Comparison of ENCODE assay signal across 17 mouse cellular contexts in the genomic region with DNA sequence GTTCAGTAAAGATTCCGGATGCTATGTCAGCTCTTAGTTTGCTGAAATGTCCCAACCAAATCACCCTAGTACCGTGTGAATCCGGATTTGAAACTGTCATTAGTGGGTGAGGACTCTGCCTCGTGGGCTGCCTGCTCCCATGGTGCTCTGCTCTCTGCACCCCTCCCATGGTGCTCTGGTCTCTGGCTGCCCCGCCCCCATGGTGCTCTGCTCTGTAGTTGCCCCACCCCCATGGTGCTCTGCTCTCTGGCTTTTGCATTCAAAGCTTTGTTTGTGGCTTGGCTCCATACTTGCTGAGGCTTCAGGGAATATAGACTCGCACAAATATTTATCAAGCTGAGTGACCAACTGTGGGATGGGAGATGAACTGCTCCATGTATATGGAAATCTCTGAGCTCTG.
"Had no signal": no experiment of that assay in that cellular context is flagged by ENCODE, and none has a peak within 500 bp of the region (broad histone marks: within the 10 kb centered on the region; RNA-seq: fewer than 3 reads in every experiment).

No protein-coding gene starts in this region.

- H3K4me3 ChIP-seq: lung, embryonic 15.5 days; megakaryocyte, embryonic 14.5 days; midbrain, embryonic 13.5 days; midbrain, embryonic 15.5 days; neural tube, embryonic 12.5 days; stomach, embryonic 15.5 days had no signal

- H3K27ac ChIP-seq: lung, embryonic 15.5 days; macrophage; midbrain, embryonic 13.5 days; midbrain, embryonic 15.5 days; neural tube, embryonic 12.5 days; stomach, embryonic 15.5 days; stomach, postnatal 0 days had no signal

- H3K36me3 ChIP-seq: lung, embryonic 15.5 days; midbrain, embryonic 13.5 days; midbrain, embryonic 15.5 days; neural tube, embryonic 12.5 days; stomach, embryonic 15.5 days had no signal

- H3K9me3 ChIP-seq: lung, embryonic 15.5 days; midbrain, embryonic 13.5 days; midbrain, embryonic 15.5 days; neural tube, embryonic 12.5 days; stomach, embryonic 15.5 days had no signal

- H3K9ac ChIP-seq: lung, embryonic 15.5 days; midbrain, embryonic 13.5 days; midbrain, embryonic 15.5 days; neural tube, embryonic 12.5 days; stomach, embryonic 15.5 days had no signal

- ATAC-seq: lung, postnatal 0 days; midbrain, embryonic 13.5 days; midbrain, embryonic 15.5 days had no signal

- DNase-seq: lung, adult 2 months; lung, postnatal 14 days; lung, postnatal 36 days; right cerebral cortex, postnatal 14 days; thymus, adult 2 months; thymus, postnatal 14 days; thymus, postnatal 36 days had no signal

- H3K27me3 ChIP-seq: lung, embryonic 15.5 days; stomach, embryonic 15.5 days had no signal

- H3K4me2 ChIP-seq: lung, embryonic 15.5 days; midbrain, embryonic 11.5 days; midbrain, embryonic 13.5 days; midbrain, embryonic 15.5 days; neural tube, embryonic 12.5 days; stomach, embryonic 15.5 days had no signal

- H3K4me1 ChIP-seq: megakaryocyte, embryonic 14.5 days had no signal
